Mouse (Mus musculus) forebrain, embryonic 16.5 days (tissue): Measurements from ENCODE around the gene Hmg20a. TPM values are rescaled to one million over a fixed set of nuclear protein-coding genes. Genes with fewer than 3 reads are reported as not detected.
A peak's percentile ranks its signal among the peaks of the same experiment; 100 is the strongest.

ENCODE experiments used
- ATAC-seq: fragments of 200-750 bp; cut with Nextera tagmentation; 2 replicates; pipeline ENCODE4 v1.8.0; 2017; ENCODE audit warnings: mild to moderate bottlenecking, moderate library complexity
- H3K27ac ChIP-seq: fragments of 300-500 bp; sonication (generic); 2 replicates; pipeline ENCODE4 v1.5.1; 2014; ENCODE audit warnings: low read length, control low read depth
- H3K27me3 ChIP-seq: fragments of 300-500 bp; sonication (generic); replicated peaks from 2 replicates; pipeline ENCODE4 v1.6.1; 2014; ENCODE audit warnings: low read length; ENCODE audit not compliant: control insufficient read depth, insufficient read depth
- H3K36me3 ChIP-seq: fragments of 300-500 bp; sonication (generic); 2 replicates; pipeline ENCODE4 v1.6.1; 2014; ENCODE audit not compliant: control insufficient read depth, insufficient read depth
- H3K4me1 ChIP-seq: fragments of 300-500 bp; sonication (generic); replicated peaks from 2 replicates; pipeline ENCODE4 v1.6.1; 2014; ENCODE audit warnings: low read length; ENCODE audit not compliant: control insufficient read depth, insufficient read depth
- H3K4me2 ChIP-seq: fragments of 300-500 bp; sonication (generic); 2 replicates; pipeline ENCODE4 v1.6.1; 2014; ENCODE audit warnings: mild to moderate bottlenecking, low read length, control low read depth
- H3K4me3 ChIP-seq: fragments of 300-500 bp; sonication (generic); replicated peaks from 2 replicates; pipeline ENCODE4 v1.5.1; 2014; ENCODE audit warnings: mild to moderate bottlenecking, low read length, control low read depth
- H3K9ac ChIP-seq: fragments of 300-500 bp; sonication (generic); replicated peaks from 2 replicates; pipeline ENCODE4 v1.6.1; 2014; ENCODE audit warnings: low read depth, low read length, control low read depth
- H3K9me3 ChIP-seq: fragments of 300-500 bp; sonication (generic); 2 replicates; pipeline ENCODE4 v1.6.1; 2016; ENCODE audit warnings: low read length; ENCODE audit not compliant: control insufficient read depth
- WGBS: fragments of 180-500 bp; shearing (Covaris S2); extraction: QIAGEN DNeasy Blood & Tissue Kit; methylation state at CpG from one replicate; pipeline ENCODE4 v1.1.7; 2014; 5-methylcytosine and 5-hydroxymethylcytosine counted together
- polyA plus RNA-seq: library from polyadenylated mRNA; unstranded; fragments of >200 nt; fragmentation: Nextera tagmentation; extraction: Ambion mirVana; gene quantifications from 2 replicates; pipeline ENCODE4 v1.2.1, GENCODE M21; 2015

Hmg20a gene
- polyA plus RNA-seq, 1 experiment from 2014 or later = 97.4 TPM

DNA sequence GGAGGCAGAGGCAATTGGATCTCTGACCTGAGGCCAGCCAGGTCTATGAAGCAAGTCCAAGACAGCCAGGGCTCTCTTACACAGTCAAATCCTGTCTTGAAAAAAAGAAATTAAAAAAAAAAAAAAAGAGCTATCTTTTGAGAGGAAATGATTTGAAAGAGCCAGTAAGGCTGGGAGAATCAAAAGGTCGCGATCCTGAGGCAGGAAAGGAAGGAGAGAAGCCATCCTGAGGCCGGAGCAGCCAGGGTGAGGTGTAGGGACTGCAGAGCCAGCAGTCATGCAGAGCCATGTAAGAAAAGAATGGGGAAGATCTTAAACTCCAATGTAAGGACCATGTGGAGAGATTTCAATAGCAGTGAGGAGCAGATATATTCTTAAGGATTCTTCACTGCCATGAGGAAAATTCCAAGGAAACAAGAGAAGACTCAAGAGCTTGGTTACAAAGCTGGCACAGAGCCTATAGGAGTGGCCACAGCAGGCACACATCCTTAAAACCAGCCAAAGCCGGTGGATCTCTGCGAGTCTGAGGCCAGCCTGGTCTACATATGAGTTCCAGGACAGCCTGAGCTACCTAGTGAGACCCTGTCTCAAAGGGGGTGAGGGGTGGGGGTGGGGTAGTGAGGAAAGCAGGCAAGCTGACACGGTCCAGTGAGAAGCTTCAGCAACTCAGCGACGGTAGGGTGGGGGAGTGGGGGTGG, 82.6 kb downstream of the Hmg20a start:
- H3K9me3 ChIP-seq = no peaks in the 10 kb centered on the region
- H3K4me1 ChIP-seq = peaks cover 37% of the 10 kb centered on the region
- 75% methylated on average over 8 of the region's 8 CpGs for WGBS
- H3K4me2 ChIP-seq = no peak overlapping the region
- ATAC-seq = no peak
- no peaks in the 10 kb centered on the region for H3K36me3 ChIP-seq
- H3K27me3 ChIP-seq = no peaks in the 10 kb centered on the region
- no peak overlapping the region for H3K4me3 ChIP-seq
- H3K27ac ChIP-seq = no peak overlapping the region
- H3K9ac ChIP-seq = no peak overlapping the region

DNA sequence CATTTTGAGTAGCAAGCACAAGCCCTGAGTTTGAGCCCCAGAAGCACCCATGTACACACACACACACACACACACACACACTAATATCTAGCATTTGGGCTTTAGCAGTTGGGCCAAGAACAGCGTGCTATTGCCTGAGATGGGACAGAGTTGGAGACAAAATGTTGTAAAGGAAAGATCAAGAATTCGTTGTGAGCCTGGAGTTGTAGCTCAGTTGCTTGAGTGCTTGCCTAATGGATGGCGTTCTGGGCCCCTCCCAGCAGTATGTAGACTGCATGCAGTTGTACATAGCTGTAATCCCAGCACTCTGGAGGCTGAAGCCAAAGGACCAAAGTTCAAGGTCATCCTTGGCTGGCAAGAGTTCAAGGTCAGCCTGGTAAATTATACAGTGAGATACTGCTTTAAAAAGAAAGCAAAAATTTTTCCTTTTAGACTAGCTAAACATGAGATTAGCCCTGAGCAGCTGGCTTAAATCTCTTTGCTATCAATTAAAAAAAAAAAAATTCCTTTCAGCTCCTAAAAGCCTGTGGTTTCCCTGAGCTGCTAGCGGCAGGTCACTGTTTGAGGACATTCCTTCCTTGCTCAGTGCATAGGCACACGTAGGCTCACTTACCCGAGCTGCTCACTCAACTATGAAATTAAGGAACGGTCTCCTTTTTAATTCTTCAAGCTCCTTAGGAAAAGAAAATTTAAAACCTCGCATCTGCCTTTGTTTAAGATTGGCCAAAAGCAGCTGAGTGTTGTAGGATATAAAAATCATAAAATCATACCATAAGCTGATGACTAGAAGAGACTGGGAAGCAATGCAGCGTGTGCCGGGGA, 83.5 kb downstream of the Hmg20a start:
- peak overlapping the region; percentile 18 for H3K4me2 ChIP-seq
- no peak overlapping the region for H3K4me3 ChIP-seq
- peaks cover 39% of the 10 kb centered on the region for H3K4me1 ChIP-seq
- no peak overlapping the region for H3K9ac ChIP-seq
- H3K27ac ChIP-seq = 0 out of 2 replicates have a peak overlapping the region, but pooled peaks have one; percentile 12
- no peak for ATAC-seq
- no peaks in the 10 kb centered on the region for H3K27me3 ChIP-seq
- 32% methylated on average over 10 of the region's 10 CpGs for WGBS
- no peaks in the 10 kb centered on the region for H3K36me3 ChIP-seq
- H3K9me3 ChIP-seq = no peaks in the 10 kb centered on the region

DNA sequence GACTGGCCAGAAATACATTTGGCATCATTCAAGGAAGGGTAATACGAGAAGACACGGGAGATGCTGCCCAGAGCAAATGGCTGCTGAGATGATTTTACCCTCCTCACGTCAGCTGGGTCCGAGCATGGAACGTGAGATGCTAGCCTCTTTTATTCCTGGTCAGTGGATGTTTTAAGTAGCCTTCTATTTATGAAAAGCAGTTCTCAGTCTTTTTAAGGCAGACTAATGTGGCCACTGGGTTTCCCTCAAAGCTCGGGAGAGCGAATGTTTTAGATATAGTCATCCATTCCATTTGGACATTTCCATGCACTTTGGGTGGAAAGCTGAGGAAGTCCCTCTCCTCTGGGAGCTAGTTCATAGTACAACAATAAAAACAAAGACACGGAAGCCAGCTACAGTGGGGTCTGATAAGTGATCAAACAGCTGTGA, 84.1 kb downstream of the Hmg20a start:
- Histone ChIP-seq H3K4me2 (peak overlapping the region; percentile 18), H3K4me3 (no peak overlapping the region), H3K9me3 (no peaks in the 10 kb centered on the region), H3K36me3 (no peaks in the 10 kb centered on the region), H3K27ac (no peak overlapping the region), H3K4me1 (peaks cover 42% of the 10 kb centered on the region), H3K27me3 (no peaks in the 10 kb centered on the region), H3K9ac (no peak overlapping the region)
- no peak for ATAC-seq
- WGBS = 33% methylated on average over 8 of the region's 8 CpGs

DNA sequence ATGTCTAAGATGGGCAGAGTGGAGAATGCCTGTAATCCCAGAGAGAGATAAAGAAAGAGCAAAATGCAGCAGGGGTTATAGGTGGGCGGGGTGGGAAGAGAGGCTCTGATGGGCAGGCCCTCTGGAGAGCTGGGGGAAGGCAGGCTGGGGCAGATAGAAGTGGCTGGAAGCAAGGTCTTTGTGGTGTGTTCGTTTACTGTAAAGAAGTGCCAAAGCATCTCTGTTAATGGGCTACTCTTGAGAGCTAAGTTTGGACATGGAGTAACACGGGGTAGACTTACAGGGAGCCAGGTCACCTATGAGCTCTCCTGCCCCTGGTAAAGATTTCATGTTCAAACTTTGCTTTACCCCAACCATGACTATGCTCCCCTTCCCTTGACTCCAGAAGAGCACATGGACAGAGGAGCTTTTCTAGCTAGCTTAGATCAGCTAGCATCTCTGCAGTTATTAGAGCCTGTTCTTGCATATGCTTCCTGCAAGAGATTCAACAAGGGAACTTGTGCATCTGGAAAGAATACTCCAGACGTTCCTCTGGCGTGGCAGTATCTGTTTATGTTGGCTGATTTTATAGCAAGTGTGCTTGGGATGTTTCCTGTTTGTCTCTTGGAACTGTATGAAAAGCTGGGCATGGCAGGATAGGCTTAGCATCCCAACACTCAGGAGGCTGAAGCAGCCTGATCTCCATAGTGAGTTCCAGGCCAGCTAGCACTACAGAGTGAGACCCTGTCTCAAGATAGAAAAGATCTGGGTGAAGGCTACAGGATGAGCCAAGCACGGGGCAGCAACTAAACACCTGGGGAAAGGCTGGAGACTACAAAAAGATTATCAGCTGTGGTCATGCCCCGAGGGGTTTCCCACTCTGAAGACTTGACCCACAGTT, 85.5 kb downstream of the Hmg20a start:
- Histone ChIP-seq H3K4me3 (no peak overlapping the region), H3K9me3 (no peaks in the 10 kb centered on the region), H3K27ac (no peak overlapping the region), H3K9ac (no peak overlapping the region), H3K36me3 (no peaks in the 10 kb centered on the region), H3K4me1 (peaks cover 39% of the 10 kb centered on the region), H3K4me2 (no peak overlapping the region), H3K27me3 (no peaks in the 10 kb centered on the region)
- 57% methylated on average over 7 of the region's 7 CpGs for WGBS
- no peak for ATAC-seq

DNA sequence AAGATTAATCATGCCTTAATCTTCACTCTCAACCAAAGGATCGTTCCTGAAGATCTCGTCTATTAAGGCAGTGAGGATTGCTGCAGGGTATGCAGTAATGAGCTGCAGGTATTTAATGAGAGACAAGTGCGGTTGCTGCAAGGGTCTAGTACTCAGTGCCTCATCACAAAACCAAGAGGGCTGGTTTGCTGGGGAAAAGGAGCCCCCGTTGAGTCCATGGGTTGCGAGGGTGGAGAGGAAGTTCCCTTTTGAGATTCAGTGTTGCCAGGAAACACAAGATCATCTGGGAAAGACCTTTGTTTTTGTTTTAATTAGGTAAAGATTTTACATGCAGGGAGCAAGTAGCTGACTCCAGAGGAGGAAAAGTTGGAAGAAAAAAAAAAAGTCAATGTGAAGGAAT, 86.1 kb downstream of the Hmg20a start:
- no peak overlapping the region for H3K27ac ChIP-seq
- no peaks in the 10 kb centered on the region for H3K27me3 ChIP-seq
- H3K4me3 ChIP-seq = no peak overlapping the region
- H3K4me1 ChIP-seq = peaks cover 39% of the 10 kb centered on the region
- H3K4me2 ChIP-seq = no peak overlapping the region
- WGBS = 38% methylated on average over 5 of the region's 5 CpGs
- H3K9me3 ChIP-seq = no peaks in the 10 kb centered on the region
- ATAC-seq = no peak
- no peaks in the 10 kb centered on the region for H3K36me3 ChIP-seq
- H3K9ac ChIP-seq = no peak overlapping the region

DNA sequence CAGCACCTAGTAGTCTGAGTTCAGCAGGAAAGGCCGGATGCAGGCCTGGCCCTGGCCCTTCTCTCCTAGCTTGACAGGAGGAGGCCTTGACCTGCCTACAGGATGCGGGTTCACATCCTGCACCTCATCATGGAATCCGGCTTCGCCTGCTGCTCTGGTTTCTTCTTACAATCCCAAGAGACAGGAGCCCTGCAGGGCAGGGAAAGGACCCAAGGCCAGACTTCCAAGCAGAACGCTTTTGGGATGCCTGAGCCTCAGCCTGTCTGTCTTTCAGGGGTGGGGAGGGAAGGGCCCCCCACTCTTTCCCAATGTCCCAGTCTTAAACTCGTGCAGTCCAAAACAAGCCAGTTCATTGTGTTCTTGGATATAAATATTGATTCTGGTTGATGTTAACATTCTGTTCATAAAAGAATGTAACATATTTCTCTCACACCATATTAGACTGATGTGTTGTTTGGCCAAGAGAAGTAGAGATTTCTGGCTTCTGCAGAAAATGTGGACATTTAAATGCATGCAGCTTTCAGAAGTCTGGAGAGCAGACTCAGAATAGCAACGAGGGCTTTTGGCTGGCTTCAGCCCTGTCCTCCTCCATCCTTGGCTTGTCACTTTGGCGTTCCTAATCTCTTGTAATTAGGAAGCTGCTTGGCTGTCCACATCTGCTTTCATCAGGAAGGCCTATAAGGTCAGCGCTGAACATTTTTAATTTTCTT, 86.8 kb downstream of the Hmg20a start:
- Histone ChIP-seq H3K36me3 (no peaks in the 10 kb centered on the region), H3K27ac (peak overlapping the region; percentile 99), H3K4me3 (no peak overlapping the region), H3K9me3 (no peaks in the 10 kb centered on the region), H3K4me2 (peak overlapping the region; percentile 77), H3K27me3 (no peaks in the 10 kb centered on the region), H3K9ac (no peak overlapping the region), H3K4me1 (peaks cover 39% of the 10 kb centered on the region)
- ATAC-seq = no peak
- WGBS = 62% methylated on average over 9 of the region's 9 CpGs

DNA sequence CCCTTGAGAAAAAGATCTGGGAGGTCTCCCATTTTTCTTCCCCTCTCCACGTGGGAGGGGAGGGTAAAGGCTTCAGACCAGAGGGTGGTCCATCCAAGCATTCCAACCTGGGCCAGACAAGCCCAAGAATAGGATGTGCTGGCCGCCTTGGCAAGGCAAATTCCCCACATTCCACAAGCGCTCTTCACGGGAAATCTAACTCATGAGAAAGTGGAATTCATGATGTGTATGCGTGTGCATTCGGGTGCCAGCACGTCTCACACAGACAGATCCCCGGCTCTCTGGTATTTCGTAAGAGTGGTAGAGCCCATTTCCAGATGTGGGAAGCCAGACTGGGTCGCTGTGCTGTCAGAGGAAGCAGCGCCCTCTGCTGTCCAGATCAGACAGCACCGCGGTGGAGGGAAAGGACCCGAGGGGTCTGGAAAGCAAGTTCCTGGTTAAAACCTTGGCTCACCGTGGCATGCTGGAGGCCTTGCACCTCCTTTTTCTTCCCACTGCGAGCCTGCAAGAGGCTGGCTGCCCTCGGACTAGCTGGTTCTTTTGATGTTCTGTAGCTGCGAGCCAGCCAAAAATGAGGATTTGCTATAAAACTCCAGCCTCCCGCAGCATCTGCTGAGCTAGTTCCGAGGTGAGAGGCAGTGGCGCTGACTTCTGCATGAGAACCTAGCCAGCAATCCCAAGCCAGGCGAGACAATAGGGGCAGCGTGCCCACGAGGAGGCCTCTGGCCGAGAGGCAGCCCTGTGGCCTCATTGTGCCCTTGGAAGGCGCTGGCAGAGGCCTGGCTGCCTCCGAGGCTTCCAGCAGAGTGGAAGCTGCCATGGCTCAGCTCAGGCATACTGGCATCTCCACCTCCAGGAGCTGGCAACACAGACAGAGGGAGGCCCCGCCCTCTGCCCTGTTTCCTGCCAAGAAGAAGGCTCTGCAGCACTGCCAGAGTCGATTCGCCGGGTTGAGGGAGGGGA, 87.7 kb downstream of the Hmg20a start:
- peak overlapping the region; percentile 99 for H3K27ac ChIP-seq
- H3K9me3 ChIP-seq = no peaks in the 10 kb centered on the region
- H3K4me3 ChIP-seq = peak overlapping the region; percentile 45
- WGBS = 1% methylated on average over 31 of the region's 31 CpGs
- peak overlapping the region; percentile 77 for H3K4me2 ChIP-seq
- no peaks in the 10 kb centered on the region for H3K36me3 ChIP-seq
- peak; percentile 94 for ATAC-seq
- H3K27me3 ChIP-seq = no peaks in the 10 kb centered on the region
- H3K4me1 ChIP-seq = peaks cover 39% of the 10 kb centered on the region
- H3K9ac ChIP-seq = peak overlapping the region; percentile 72
